Mouse (Mus musculus) stomach, embryonic 16.5 days (tissue): ENCODE measurements around the gene Gpx4. TPM values are rescaled to one million over a fixed set of nuclear protein-coding genes. Genes with fewer than 3 reads are reported as not detected.

Source experiments
- ATAC-seq: fragments of 200-750 bp; cut with Nextera tagmentation; 2 replicates; pipeline ENCODE4 v1.8.0; 2017; ENCODE audit warnings: moderate number of reproducible peaks, moderate TSS enrichment; ENCODE audit not compliant: insufficient read depth, low FRiP score
- H3K27ac ChIP-seq: fragments of 300-500 bp; sonication (generic); 2 replicates; pipeline ENCODE4 v1.5.1; 2014; ENCODE audit warnings: low read length
- H3K27me3 ChIP-seq: fragments of 300-500 bp; sonication (generic); 2 replicates; pipeline ENCODE4 v1.6.1; 2014; ENCODE audit warnings: low read length, control low read depth, mixed read lengths; ENCODE audit not compliant: control insufficient read depth, insufficient read depth
- H3K36me3 ChIP-seq: fragments of 300-500 bp; sonication (generic); 2 replicates; pipeline ENCODE4 v1.6.1; 2014; ENCODE audit warnings: low read length; ENCODE audit not compliant: control insufficient read depth, insufficient read depth
- H3K4me1 ChIP-seq: fragments of 300-500 bp; sonication (generic); 2 replicates; pipeline ENCODE4 v1.6.1; 2014; ENCODE audit warnings: low read length, control low read depth, mixed read lengths; ENCODE audit not compliant: control insufficient read depth, insufficient read depth
- H3K4me2 ChIP-seq: fragments of 300-500 bp; sonication (generic); 2 replicates; pipeline ENCODE4 v1.6.1; 2014; ENCODE audit warnings: low read depth, low read length, mixed read lengths
- H3K4me3 ChIP-seq: fragments of 300-500 bp; sonication (generic); replicated peaks from 2 replicates; pipeline ENCODE4 v1.5.1; 2014; ENCODE audit warnings: mild to moderate bottlenecking, low read length
- H3K9ac ChIP-seq: fragments of 300-500 bp; sonication (generic); 2 replicates; pipeline ENCODE4 v1.6.1; 2014; ENCODE audit warnings: low read length
- H3K9me3 ChIP-seq: fragments of 300-500 bp; sonication (generic); replicated peaks from 2 replicates; pipeline ENCODE4 v1.6.1; 2016; ENCODE audit warnings: low read length, control low read depth; ENCODE audit not compliant: control insufficient read depth
- WGBS: fragments of 180-500 bp; shearing (Covaris S2); extraction: QIAGEN DNeasy Blood & Tissue Kit; methylation state at CpG from one replicate; pipeline ENCODE4 v1.1.7; 2014; 5-methylcytosine and 5-hydroxymethylcytosine counted together
- polyA plus RNA-seq: library from polyadenylated mRNA; unstranded; fragments of >200 nt; fragmentation: Nextera tagmentation; extraction: Ambion mirVana; gene quantifications from 2 replicates; pipeline ENCODE4 v1.2.1, GENCODE M21; 2015

Gene Gpx4
- polyA plus RNA-seq, 1 experiment from 2014 or later = 507 TPM

- ATAC-seq = no peak
These were observed 26.8 kb upstream of the Gpx4 start for GRCm38 (mm10) chr10:80020191-80020590.

GRCm38 (mm10) chr10:80020603-80021319 is 26.2 kb upstream of the Gpx4 start:
- Histone ChIP-seq H3K27me3 (no peaks in the 10 kb centered on the region; the same call in 1 of the 2 replicates), H3K4me3 (no peak overlapping the region), H3K4me2 (no peak overlapping the region), H3K4me1 (peaks cover 29% of the 10 kb centered on the region), H3K9ac (no peak overlapping the region), H3K36me3 (no peaks in the 10 kb centered on the region), H3K27ac (no peak overlapping the region), H3K9me3 (no peaks in the 10 kb centered on the region)
- 80% methylated on average over 18 of the region's 18 CpGs for WGBS
- ATAC-seq = no peak

More at GRCm38 (mm10) chr10:80020191-80020590, 26.8 kb upstream of the Gpx4 start:
- Histone ChIP-seq H3K9ac (peak overlapping the region; percentile 65), H3K27ac (no peak overlapping the region), H3K36me3 (no peaks in the 10 kb centered on the region), H3K4me3 (peak overlapping the region; percentile 36), H3K27me3 (no peaks in the 10 kb centered on the region; the same call in 1 of the 2 replicates), H3K4me2 (peak overlapping the region; percentile 48), H3K4me1 (peaks cover 27% of the 10 kb centered on the region), H3K9me3 (no peaks in the 10 kb centered on the region)
- 48% methylated on average over 11 of the region's 11 CpGs for WGBS

- H3K4me1 ChIP-seq = peaks cover 29% of the 10 kb centered on the region
- H3K4me3 ChIP-seq = no peak overlapping the region
- WGBS = 85% methylated on average over 13 of the region's 13 CpGs
- H3K9me3 ChIP-seq = no peaks in the 10 kb centered on the region
- no peak overlapping the region for H3K9ac ChIP-seq
- H3K4me2 ChIP-seq = no peak overlapping the region
- no peaks in the 10 kb centered on the region; the same call in 1 of the 2 replicates for H3K27me3 ChIP-seq
- no peaks in the 10 kb centered on the region for H3K36me3 ChIP-seq
- no peak for ATAC-seq
- no peak overlapping the region for H3K27ac ChIP-seq
These were observed 25.7 kb upstream of the Gpx4 start for GRCm38 (mm10) chr10:80021320-80021641.

- H3K9ac ChIP-seq = no peak overlapping the region
- no peaks in the 10 kb centered on the region for H3K36me3 ChIP-seq
- WGBS = 91% methylated on average over 12 of the region's 12 CpGs
- no peaks in the 10 kb centered on the region for H3K9me3 ChIP-seq
- no peak overlapping the region for H3K4me2 ChIP-seq
- H3K27me3 ChIP-seq = no peaks in the 10 kb centered on the region
- H3K27ac ChIP-seq = no peak overlapping the region
- H3K4me3 ChIP-seq = no peak overlapping the region
- H3K4me1 ChIP-seq = peaks cover 29% of the 10 kb centered on the region
- ATAC-seq = no peak
These were observed 24.8 kb upstream of the Gpx4 start for GRCm38 (mm10) chr10:80022164-80022563.

GRCm38 (mm10) chr10:80022806-80023205 is 24.2 kb upstream of the Gpx4 start:
- no peak for ATAC-seq
- Histone ChIP-seq H3K4me1 (peaks cover 26% of the 10 kb centered on the region), H3K4me2 (no peak overlapping the region), H3K27me3 (no peaks in the 10 kb centered on the region), H3K27ac (no peak overlapping the region), H3K9me3 (no peaks in the 10 kb centered on the region), H3K4me3 (no peak overlapping the region), H3K9ac (no peak overlapping the region), H3K36me3 (no peaks in the 10 kb centered on the region)
- 89% methylated on average over 8 of the region's 8 CpGs for WGBS

- Histone ChIP-seq H3K4me3 (no peak overlapping the region), H3K27me3 (no peaks in the 10 kb centered on the region), H3K36me3 (no peaks in the 10 kb centered on the region), H3K4me1 (peaks cover 23% of the 10 kb centered on the region), H3K9me3 (no peaks in the 10 kb centered on the region), H3K4me2 (no peak overlapping the region), H3K9ac (no peak overlapping the region), H3K27ac (0 out of 2 replicates have a peak overlapping the region, but pooled peaks have one; percentile 23)
- WGBS = 67% methylated on average over 5 of the region's 5 CpGs
- no peak for ATAC-seq
These were observed 23.2 kb upstream of the Gpx4 start for GRCm38 (mm10) chr10:80023758-80024157.

- peaks cover 16% of the 10 kb centered on the region for H3K4me1 ChIP-seq
- no peaks in the 10 kb centered on the region for H3K27me3 ChIP-seq
- peak overlapping the region; percentile 23; the same call in 1 of the 2 replicates for H3K27ac ChIP-seq
- H3K36me3 ChIP-seq = no peaks in the 10 kb centered on the region
- H3K9ac ChIP-seq = no peak overlapping the region; the same call in 1 of the 2 replicates
- no peak overlapping the region for H3K4me3 ChIP-seq
- no peak for ATAC-seq
- H3K4me2 ChIP-seq = no peak overlapping the region
- H3K9me3 ChIP-seq = no peaks in the 10 kb centered on the region
- WGBS = 74% methylated on average over 15 of the region's 15 CpGs
These were observed 22.5 kb upstream of the Gpx4 start for GRCm38 (mm10) chr10:80024229-80025043.

GRCm38 (mm10) chr10:80025044-80025347 is 22.0 kb upstream of the Gpx4 start:
- no peaks in the 10 kb centered on the region for H3K9me3 ChIP-seq
- no peaks in the 10 kb centered on the region for H3K27me3 ChIP-seq
- H3K9ac ChIP-seq = no peak overlapping the region
- H3K4me2 ChIP-seq = no peak overlapping the region
- no peak for ATAC-seq
- H3K36me3 ChIP-seq = no peaks in the 10 kb centered on the region
- H3K4me3 ChIP-seq = no peak overlapping the region
- H3K27ac ChIP-seq = 0 out of 2 replicates have a peak overlapping the region, but pooled peaks have one; percentile 23
- WGBS = 62% methylated on average over 4 of the region's 4 CpGs
- peaks cover 11% of the 10 kb centered on the region; the same call in 1 of the 2 replicates for H3K4me1 ChIP-seq

GRCm38 (mm10) chr10:80025463-80025862 is 21.5 kb upstream of the Gpx4 start:
- H3K4me1 ChIP-seq = peaks cover 11% of the 10 kb centered on the region; the same call in 1 of the 2 replicates
- no peak overlapping the region for H3K27ac ChIP-seq
- H3K27me3 ChIP-seq = no peaks in the 10 kb centered on the region
- ATAC-seq = no peak
- no peak overlapping the region for H3K9ac ChIP-seq
- no peaks in the 10 kb centered on the region for H3K36me3 ChIP-seq
- no peak overlapping the region for H3K4me3 ChIP-seq
- no peaks in the 10 kb centered on the region for H3K9me3 ChIP-seq
- 61% methylated on average over 10 of the region's 10 CpGs for WGBS
- no peak overlapping the region for H3K4me2 ChIP-seq
